Mouse (Mus musculus) lung, postnatal 4 days (tissue): ENCODE results near the gene Fbp2.
"Not testable (repeated sequence)": the region's sequence is repeated elsewhere in the genome, so short reads cannot be mapped to it uniquely, and the experiment has no call there.

Experiments
- DNase-seq, 2 experiments: peaks; one replicate each; pipeline ENCODE4 v3.0.0; 2021

Fbp2 gene

DNA sequence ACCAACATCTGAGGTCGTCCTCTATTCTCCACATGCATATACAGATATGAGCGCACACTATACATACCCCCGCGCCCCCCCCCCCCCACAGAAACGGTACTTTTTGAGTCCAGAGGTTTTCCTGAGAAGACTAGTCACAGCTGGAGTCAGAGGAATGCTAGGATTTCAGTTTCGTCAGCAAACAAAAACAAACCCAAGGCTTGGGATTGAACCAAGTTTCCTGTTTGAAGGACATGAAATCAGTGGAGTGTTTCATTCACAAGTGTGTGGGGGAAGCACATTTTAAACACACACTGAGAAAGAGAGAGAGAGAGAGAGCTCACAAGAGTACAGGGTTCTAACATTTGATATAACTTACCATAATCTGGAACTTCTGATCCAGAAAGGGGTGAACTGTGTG is 5.5 kb upstream of the Fbp2 start:
- no peak for DNase-seq

DNA sequence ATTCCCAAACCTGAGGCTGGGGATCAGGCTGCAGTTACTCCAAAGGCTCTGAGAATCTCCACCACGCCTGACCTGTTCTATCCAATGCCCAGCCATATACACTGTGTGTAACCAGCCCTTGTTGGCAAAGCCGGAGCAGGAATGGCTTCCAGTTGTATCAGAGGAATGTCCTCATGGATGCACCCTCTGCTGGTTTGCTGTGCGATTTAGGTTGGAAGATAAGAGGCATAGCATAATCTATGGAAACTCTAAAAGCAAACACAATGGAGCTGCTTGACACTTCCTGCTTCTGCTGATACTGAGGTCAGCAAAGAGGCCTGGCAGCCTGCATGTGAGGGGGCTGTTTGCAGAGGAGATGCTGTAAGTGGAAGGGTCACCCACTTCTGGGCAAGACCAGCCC is 4.7 kb upstream of the Fbp2 start:
- DNase-seq: no peak

DNA sequence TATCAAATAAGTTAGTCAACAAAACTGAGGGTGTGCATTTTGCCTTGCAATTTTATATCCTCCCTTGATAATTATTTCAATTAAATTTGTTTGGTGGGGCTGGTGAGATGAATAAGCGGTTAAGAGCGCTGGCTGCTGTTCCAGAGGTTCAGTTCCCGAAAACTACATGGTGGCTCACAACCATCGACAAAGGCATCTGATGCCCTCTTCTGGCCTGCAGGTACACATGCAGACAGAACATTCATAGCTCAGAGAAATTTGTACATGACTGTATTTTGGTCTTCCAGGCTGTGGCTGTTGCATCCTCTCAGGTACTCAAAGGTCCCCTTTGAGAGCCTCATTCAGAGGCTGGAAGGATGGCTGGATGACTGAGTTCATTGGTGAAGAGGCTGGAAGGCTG is 1.8 kb upstream of the Fbp2 start:
- no peak for DNase-seq

DNA sequence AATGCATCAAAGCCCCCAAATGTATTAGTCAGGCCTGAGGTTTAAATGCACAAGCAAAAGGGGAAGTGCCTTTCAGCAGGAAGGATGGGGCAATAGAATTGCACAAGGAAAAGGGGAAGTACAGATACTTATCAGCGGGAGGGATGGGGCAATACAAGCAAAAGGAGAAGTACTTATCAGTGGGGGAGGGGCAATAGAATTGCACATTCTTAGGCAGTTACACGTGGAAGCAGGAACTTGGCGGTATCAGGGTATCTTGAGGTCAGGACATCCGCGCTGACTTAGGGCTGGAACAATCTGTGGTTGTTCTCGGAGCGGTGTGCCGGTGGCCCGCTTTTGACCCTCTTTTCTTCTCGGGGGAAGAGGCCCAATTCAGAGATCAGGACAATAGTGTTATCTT is 1.0 kb upstream of the Fbp2 start:
- DNase-seq: peak in 1 of 2 experiments; percentile 8

DNA sequence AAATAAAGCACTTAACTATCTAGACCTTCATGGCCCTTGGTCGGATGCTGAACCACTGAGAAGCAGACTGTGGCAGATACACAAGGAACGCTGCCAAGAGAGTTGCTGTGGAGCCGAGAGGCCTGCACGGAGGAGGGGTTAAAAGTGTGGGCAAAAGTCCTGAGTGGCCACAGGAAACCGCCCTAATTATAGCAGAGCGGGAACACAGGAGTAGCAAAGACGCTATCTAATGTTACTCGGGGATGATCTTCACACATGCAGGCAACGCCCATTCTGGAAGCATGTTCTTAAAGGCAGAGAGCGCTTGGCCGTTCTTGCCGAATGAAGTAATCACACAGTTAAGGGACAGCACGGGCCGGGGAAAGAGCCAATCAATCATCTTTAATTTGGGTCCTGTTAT is 1.4 kb downstream of the Fbp2 start:
- DNase-seq: no peak

DNA sequence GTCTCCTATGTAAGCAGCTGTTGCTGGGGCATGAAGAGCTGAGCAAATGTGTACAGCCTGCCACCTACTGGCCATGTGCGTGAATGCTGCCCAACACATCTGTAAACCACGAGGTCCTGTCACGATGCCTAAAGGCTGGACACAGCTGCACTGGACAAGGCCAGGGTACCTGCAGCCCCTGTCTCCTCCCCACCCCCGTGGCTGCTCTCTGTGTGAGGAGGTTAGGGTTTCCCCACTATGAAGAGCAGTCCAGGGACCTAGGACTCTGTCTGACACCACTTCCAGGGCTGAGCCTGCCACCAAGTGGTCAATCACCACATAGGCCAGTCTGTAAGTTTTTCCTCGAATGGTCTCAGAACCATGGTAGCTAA is 1.9 kb downstream of the Fbp2 start:
- peak; percentile 79 to 84 for DNase-seq

DNA sequence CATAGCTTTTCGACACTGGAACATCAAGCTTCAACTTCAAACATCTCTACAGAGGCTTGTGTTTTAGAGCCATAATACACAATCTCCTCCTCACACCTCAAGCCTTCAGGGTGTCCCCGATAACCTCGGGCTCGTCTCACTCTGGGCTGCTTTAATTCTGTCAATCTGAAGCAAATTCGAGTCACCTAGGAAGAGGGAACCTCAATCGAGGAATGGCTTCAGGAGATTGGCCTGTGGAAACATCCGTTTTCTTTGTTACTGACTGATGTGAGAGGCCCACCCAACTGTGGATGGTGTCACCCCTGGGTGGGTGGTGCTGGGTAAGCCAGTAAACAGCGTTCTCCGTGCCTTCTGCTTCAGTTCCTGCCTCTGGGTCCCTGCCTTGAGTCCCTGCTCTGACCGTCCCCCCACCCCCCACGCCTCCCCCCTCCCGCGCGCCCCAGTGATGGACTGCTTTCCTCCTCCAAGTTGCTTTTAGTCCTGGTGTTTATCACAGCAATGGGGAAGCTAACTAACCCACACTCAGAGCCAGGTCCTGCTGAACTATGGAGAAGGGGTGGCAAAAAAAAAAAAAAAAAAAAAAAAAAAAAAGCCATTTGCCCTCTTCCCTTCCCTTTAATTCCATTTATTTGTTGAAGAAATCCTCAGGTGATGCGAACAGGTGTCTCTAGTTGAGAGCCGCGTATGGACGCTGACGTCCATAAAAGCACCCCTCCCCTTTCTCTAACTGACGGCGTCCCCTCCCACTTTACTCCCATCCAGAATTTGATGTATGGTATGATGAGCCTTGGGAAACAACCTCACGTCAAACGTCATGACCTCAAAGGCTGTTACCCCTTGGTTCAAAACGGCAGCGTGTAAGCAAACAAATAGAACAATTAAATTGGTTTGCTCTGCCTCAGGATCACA is 2.6 kb downstream of the Fbp2 start:
- DNase-seq: no peak

DNA sequence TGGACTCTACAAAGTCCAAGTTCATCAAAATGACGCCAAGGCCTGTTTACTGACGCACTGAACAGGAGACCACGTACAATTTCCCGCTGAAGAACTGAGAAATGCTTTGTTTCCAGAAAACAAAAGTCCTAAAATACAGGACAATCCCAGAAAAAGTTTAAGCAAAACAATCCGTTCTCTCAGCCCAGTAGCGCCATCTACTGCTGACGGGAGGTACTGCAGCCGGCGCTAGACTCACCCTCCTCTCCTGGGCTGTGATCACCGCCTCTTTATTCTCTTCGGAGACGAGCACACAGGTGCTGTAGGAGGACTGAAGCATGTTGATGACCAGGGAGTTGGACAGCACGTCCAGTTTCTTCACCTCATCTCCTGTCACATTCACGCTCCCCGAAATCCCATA is 3.6 kb downstream of the Fbp2 start:
- peak; percentile 58 to 77 for DNase-seq

DNA sequence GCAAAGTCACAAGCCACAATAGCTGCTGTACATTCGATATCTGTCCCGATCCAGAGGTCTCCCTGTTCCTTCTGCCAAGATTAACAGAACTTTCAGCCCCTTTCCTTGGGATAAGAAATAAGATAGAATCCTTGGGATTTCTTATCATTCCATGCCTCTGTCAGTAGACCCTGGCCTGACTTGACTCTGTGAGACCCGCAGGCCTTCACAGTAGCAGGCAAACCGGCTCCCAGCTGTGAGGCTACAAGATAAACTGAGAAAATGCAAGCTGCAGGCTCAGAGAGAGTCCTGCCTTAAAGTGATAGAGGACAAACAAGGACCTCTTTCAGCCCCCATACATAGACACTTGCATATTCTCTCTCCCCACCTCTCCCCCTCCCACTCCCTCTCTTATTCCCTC is 24.9 kb downstream of the Fbp2 start:
- no peak for DNase-seq

DNA sequence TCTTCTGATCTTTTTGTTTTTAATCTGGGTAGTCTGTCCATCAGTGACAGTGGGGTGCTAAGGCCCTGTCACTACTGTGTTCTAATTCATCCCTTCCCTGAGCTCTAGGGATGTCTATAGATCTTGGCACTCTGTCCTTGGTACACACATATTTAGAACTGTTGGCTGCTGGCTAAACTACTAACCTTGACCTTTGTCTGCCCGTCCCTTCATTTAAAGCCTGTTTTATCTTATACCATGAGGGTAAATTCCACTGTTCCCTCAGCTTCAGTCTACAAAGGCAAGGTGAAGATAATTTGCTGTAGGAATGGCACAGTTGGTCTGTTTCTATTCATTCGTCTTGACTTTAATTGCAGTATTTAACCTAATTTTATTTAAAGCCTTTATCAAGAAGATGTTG is 26.0 kb downstream of the Fbp2 start:
- DNase-seq: no peak

DNA sequence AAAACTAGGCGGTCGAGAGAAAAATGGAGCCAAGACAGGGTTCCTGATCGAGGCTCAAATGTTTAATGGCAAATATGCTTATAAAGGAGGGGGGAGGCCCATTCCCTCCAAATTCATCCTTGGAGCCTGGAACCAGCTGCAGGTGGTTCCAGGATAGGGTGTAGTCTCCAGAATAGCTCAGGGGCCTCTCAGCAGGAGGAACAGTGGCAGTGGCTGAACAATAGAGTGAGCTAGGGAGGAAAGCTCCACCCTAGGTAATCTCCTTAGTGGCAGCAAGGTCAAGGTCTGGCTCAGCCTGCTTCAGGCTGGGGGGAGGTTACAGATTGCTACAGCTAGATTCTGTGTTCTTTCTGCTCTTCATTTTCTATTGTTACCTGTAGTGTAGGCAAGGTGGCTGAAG is 42.5 kb downstream of the Fbp2 start:
- not testable (repeated sequence) for DNase-seq

DNA sequence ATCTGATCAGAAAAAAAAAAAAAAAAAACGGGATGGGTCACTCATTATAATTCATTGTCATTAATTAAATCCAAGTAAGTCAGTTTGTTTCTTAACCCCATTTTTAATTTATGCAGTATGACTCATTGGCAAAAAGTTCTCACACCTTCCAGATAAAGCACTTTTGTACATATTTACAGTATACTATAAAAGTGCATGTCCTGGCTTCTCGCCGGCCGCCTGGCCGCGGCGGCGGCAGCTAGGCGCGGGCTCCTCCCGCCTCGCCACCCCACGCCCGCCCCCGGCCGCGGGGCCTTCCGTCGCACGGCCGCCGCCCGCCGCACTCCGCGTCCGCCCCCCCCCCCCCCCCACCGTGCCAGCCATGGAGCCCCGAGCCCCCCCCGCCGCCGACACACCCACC is 45.5 kb downstream of the Fbp2 start:
- DNase-seq: no peak

DNA sequence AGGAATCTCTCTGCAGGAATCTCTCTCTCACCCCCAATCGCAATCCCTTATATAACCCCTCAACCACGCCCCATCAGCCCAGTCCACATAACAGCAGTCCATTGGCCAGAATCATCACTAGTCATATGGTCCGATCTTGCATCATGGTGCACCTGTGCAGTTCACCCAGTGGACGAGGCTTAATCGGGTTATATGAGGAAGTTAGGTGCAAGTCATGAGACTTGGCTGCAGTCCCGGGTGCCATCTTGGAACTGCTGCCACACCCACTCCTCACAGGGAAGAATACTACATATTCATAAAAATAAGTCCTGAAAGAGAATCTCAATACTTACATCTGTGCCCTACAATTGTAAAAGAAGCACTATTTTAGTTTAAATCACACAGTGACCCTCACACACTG is 50.2 kb downstream of the Fbp2 start:
- not testable (repeated sequence) for DNase-seq
